Mouse (Mus musculus) liver, postnatal 0 days (tissue): ENCODE measurements around the gene Vcl. TPM values are rescaled to one million over a fixed set of nuclear protein-coding genes. Genes with fewer than 3 reads are reported as not detected.
A peak's percentile ranks its signal among the peaks of the same experiment; 100 is the strongest.

ENCODE experiments used
- ATAC-seq: fragments of 200-750 bp; cut with Nextera tagmentation; 2 replicates; pipeline ENCODE4 v1.8.0; 2017; ENCODE audit warnings: mild to moderate bottlenecking, moderate library complexity
- DNase-seq: peaks from one replicate; pipeline ENCODE4 v3.0.0-alpha.2; 2016
- H3K27ac ChIP-seq: fragments of 300-500 bp; sonication (generic); 2 replicates; pipeline ENCODE4 v1.5.1; 2014; ENCODE audit warnings: antibody characterized with exemption, moderate library complexity, mild to moderate bottlenecking, low read depth
- H3K27me3 ChIP-seq: fragments of 300-500 bp; sonication (generic); 2 replicates; pipeline ENCODE4 v1.6.1; 2014; ENCODE audit warnings: low read length, control low read depth, mixed read lengths; ENCODE audit not compliant: insufficient read depth
- H3K36me3 ChIP-seq: fragments of 300-500 bp; sonication (generic); replicated peaks from 2 replicates; pipeline ENCODE4 v1.6.1; 2014; ENCODE audit warnings: mild to moderate bottlenecking, control low read depth, low read length, moderate library complexity, mixed read lengths; ENCODE audit not compliant: insufficient read depth
- H3K4me1 ChIP-seq: fragments of 300-500 bp; sonication (generic); 2 replicates; pipeline ENCODE4 v1.6.1; 2014; ENCODE audit warnings: antibody characterized with exemption, mild to moderate bottlenecking, control low read depth; ENCODE audit not compliant: insufficient read depth
- H3K4me2 ChIP-seq: fragments of 300-500 bp; sonication (generic); 2 replicates; pipeline ENCODE4 v1.6.1; 2014; ENCODE audit warnings: low read depth, mild to moderate bottlenecking, low read length, moderate library complexity, mixed read lengths
- H3K4me3 ChIP-seq: fragments of 300-500 bp; sonication (generic); 2 replicates; pipeline ENCODE4 v1.5.1; 2014; ENCODE audit warnings: low read depth, low read length
- H3K9ac ChIP-seq: fragments of 300-500 bp; sonication (generic); replicated peaks from 2 replicates; pipeline ENCODE4 v1.6.1; 2014; ENCODE audit warnings: mild to moderate bottlenecking, moderate library complexity
- H3K9me3 ChIP-seq: fragments of 300-500 bp; sonication (generic); 2 replicates; pipeline ENCODE4 v1.6.1; 2016; ENCODE audit warnings: mild to moderate bottlenecking, control low read depth, low read length, mixed read lengths
- CTCF ChIP-seq: sonication (generic); IDR thresholded peaks from 2 replicates; pipeline ENCODE4 v1.5.1; 2016; ENCODE audit warnings: antibody characterized with exemption, low read depth
- EP300 ChIP-seq: IDR thresholded peaks from 2 replicates; pipeline ENCODE4 v1.6.1; 2016; ENCODE audit warnings: antibody characterized with exemption, low read depth, mild to moderate bottlenecking
- WGBS: fragments of 180-500 bp; shearing (Covaris S2); extraction: QIAGEN DNeasy Blood & Tissue Kit; methylation state at CpG from one replicate; pipeline ENCODE4 v1.1.7; 2014; ENCODE audit not compliant: insufficient replicate concordance; 5-methylcytosine and 5-hydroxymethylcytosine counted together
- polyA plus RNA-seq: library from polyadenylated mRNA; unstranded; fragments of >200 nt; fragmentation: Nextera tagmentation; extraction: Ambion mirVana; gene quantifications from 2 replicates; pipeline ENCODE4 v1.2.1, GENCODE M21; 2015

Vcl gene
- polyA plus RNA-seq, 1 experiment from 2014 or later = 11.6 TPM

DNA sequence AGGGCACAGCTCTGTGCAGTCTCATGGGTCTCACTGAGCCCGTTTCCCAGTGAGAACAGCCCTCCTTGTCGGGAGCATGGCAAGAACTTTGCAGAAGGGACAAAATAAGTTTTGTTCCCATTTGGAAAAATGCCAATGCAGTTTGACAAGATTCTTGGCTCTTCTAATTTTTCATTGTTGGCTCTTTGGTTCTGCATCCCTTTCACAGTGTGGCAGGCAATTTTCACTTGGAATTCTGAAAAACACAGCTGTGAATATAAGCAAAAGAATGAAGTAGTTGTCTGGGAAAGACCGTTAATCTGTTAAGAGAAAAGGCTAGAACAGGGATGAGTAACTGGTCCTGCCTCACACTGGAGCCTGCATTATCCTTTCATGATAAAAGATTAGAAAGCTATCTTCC is 68.3 kb downstream of the Vcl start:
- no peaks in the 10 kb centered on the region for H3K9me3 ChIP-seq
- H3K36me3 ChIP-seq = peaks cover 15% of the 10 kb centered on the region
- no peak overlapping the region for H3K4me2 ChIP-seq
- H3K4me3 ChIP-seq = no peak overlapping the region
- H3K9ac ChIP-seq = no peak overlapping the region
- H3K27me3 ChIP-seq = no peaks in the 10 kb centered on the region
- TF ChIP-seq EP300 (no peak), CTCF (no peak)
- ATAC-seq (no peak), DNase-seq (no peak)
- no peak overlapping the region for H3K27ac ChIP-seq
- WGBS = 72% methylated on average over 3 of the region's 3 CpGs
- H3K4me1 ChIP-seq = no peaks in the 10 kb centered on the region; the same call in 1 of the 2 replicates

DNA sequence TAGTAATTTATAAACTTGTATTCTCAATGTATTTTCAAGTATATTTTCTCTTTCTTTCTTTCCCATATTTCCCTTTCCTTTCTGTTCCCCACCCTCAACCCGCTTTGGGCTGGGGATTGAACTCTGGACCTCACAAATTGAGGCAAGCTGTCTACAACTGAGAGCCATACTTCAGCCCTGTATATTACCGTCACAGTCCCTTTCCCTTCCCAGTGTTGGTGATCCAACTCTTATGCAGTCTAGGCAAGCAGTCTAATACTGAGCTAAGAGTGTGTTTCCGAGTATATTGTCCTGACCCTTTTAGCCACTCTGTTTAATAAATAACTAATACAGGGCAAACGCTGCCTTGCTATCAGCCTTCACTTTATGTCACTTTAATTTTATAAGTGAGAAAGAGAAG is 70.4 kb downstream of the Vcl start:
- Histone ChIP-seq H3K4me2 (no peak overlapping the region), H3K9ac (no peak overlapping the region), H3K4me3 (no peak overlapping the region), H3K27me3 (no peaks in the 10 kb centered on the region), H3K4me1 (no peaks in the 10 kb centered on the region; the same call in 1 of the 2 replicates), H3K36me3 (peaks cover 18% of the 10 kb centered on the region), H3K27ac (no peak overlapping the region), H3K9me3 (no peaks in the 10 kb centered on the region)
- DNase-seq (no peak), ATAC-seq (no peak)
- no peak for TF ChIP-seq EP300
- no peak for TF ChIP-seq CTCF
- 68% methylated on average over 4 of the region's 4 CpGs for WGBS

DNA sequence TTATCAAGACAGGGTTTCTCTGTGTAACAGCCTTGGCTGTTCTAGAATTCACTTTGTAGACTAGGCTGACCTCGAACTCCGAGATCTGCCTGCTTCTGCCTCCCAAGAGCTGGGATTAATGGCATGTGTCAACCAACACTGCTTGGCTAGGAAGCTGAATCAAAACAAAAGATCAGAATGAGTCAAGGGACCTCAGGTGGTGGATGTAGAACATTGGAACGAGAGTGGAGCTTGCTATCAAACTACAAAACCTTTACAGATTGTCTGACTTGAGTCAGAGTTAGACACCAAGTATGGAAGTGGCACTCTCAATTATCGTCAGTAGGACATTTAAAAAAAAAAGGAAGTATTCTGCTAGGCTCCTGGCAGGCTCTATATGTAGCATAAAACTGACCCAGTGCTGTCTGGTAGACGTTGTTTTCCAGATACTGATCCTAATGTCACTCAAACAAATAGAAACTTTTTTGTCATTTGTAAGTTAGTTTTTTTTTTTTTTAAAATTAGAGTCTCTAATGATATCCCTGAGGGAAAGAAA is 84.7 kb downstream of the Vcl start:
- no peak for TF ChIP-seq CTCF
- TF ChIP-seq EP300 = no peak
- H3K27me3 ChIP-seq = no peaks in the 10 kb centered on the region
- ATAC-seq (no peak), DNase-seq (no peak)
- no peak overlapping the region for H3K4me3 ChIP-seq
- 66% methylated on average over 5 of the region's 5 CpGs for WGBS
- no peak overlapping the region for H3K4me2 ChIP-seq
- no peak overlapping the region for H3K9ac ChIP-seq
- H3K27ac ChIP-seq = no peak overlapping the region
- peaks cover 48% of the 10 kb centered on the region for H3K36me3 ChIP-seq
- no peaks in the 10 kb centered on the region for H3K4me1 ChIP-seq
- H3K9me3 ChIP-seq = no peaks in the 10 kb centered on the region

DNA sequence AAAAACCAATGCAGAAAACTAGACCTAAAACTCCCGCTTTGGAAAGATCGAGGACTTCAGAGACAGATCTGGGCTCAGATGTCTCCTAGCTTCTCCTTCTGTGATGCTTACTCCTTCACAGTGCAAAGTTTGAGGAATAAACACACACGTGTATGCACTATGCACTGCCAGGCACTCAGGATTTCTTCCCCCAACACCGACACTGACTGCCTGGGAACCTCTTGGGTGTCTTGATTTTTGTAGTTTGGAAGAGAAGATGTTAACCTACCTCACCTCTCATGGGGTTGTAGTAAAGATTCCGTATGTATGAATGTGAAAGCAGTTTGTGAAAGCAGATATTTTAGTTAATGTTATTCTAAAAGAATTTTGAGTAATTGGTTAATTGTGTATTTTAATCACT is 88.7 kb downstream of the Vcl start:
- 86% methylated on average over 5 of the region's 5 CpGs for WGBS
- Histone ChIP-seq H3K36me3 (peaks cover 65% of the 10 kb centered on the region), H3K4me1 (no peaks in the 10 kb centered on the region), H3K4me3 (no peak overlapping the region), H3K4me2 (no peak overlapping the region), H3K27ac (no peak overlapping the region), H3K9ac (no peak overlapping the region), H3K9me3 (no peaks in the 10 kb centered on the region), H3K27me3 (no peaks in the 10 kb centered on the region)
- ATAC-seq (no peak), DNase-seq (no peak)
- TF ChIP-seq EP300 = no peak
- TF ChIP-seq CTCF = no peak

DNA sequence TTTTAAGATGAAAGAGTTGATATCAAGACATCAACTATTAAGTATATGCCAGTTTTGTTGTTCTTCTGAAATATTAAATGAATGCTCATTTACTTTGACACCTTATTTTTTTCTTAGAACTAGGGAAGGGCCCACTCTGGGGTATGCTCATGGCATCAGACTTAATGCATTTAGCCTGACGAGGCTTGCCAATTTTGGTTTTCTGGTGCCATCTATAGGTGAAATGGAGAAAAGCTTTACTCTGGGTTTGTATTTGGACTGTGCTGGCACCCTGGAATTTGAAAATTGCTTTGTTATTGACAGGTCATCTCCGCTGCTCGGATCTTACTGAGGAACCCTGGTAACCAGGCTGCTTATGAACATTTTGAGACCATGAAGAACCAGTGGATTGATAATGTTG is 89.8 kb downstream of the Vcl start:
- DNase-seq = no peak
- no peak overlapping the region for H3K4me3 ChIP-seq
- H3K36me3 ChIP-seq = peaks cover 72% of the 10 kb centered on the region

DNA sequence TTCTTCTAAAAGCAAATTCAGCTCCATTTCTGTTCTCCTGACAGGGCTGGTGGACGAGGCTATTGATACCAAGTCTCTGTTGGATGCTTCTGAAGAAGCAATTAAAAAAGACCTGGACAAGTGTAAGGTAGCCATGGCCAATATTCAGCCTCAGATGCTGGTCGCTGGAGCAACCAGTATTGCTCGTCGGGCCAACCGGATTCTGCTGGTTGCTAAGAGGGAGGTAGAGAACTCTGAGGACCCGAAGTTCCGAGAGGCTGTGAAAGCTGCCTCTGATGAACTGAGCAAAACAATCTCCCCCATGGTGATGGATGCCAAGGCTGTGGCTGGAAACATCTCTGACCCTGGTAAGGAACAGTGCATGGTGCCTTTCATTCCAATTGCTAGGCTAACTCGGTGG is 91.2 kb downstream of the Vcl start:
- Histone ChIP-seq H3K9me3 (no peaks in the 10 kb centered on the region), H3K36me3 (peaks cover 74% of the 10 kb centered on the region), H3K4me2 (no peak overlapping the region), H3K4me3 (no peak overlapping the region), H3K9ac (no peak overlapping the region), H3K27ac (no peak overlapping the region), H3K27me3 (no peaks in the 10 kb centered on the region), H3K4me1 (no peaks in the 10 kb centered on the region)
- DNase-seq (no peak), ATAC-seq (no peak)
- TF ChIP-seq EP300 = no peak
- TF ChIP-seq CTCF = no peak
- 89% methylated on average over 8 of the region's 8 CpGs for WGBS

More for the DNA sequence above, 89.8 kb downstream of the Vcl start:
- H3K4me1 ChIP-seq = no peaks in the 10 kb centered on the region
- H3K9me3 ChIP-seq = no peaks in the 10 kb centered on the region
- no peak overlapping the region for H3K9ac ChIP-seq
- no peak for ATAC-seq
- H3K27me3 ChIP-seq = no peaks in the 10 kb centered on the region
- H3K4me2 ChIP-seq = no peak overlapping the region
- 59% methylated on average over 3 of the region's 3 CpGs for WGBS
- TF ChIP-seq CTCF (peak; percentile 71), EP300 (no peak)
- H3K27ac ChIP-seq = no peak overlapping the region

DNA sequence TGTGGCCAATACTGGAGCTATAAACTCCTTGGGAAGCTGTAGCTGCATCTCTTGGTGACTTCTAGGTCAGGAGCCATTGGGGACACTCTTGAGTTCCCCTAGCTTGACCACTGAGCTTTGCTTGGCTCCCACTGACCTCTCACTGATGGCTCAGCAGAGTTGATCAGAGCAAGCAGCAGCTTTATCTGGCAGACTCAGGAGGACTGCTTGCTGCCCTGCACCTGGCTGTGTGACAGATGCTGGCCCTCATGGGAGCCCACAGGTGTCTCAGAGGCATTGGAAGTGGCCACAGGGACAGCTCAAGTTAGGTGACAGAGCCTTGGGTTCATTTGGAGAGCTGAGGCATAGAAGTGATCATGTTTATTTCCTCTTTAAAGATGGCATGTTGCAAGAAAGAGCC is 98.3 kb downstream of the Vcl start:
- H3K9ac ChIP-seq = no peak overlapping the region
- DNase-seq (no peak), ATAC-seq (no peak)
- H3K27ac ChIP-seq = no peak overlapping the region
- TF ChIP-seq EP300 = no peak
- no peak for TF ChIP-seq CTCF
- H3K27me3 ChIP-seq = no peaks in the 10 kb centered on the region
- H3K4me1 ChIP-seq = peaks cover 3% of the 10 kb centered on the region; the same call in 1 of the 2 replicates
- H3K4me2 ChIP-seq = no peak overlapping the region
- no peak overlapping the region for H3K4me3 ChIP-seq
- no peaks in the 10 kb centered on the region for H3K9me3 ChIP-seq
- peaks cover 78% of the 10 kb centered on the region for H3K36me3 ChIP-seq
